Mouse (Mus musculus): Measurements from ENCODE around the gene Crebbp. TPM values are rescaled to one million over a fixed set of nuclear protein-coding genes. Genes with fewer than 3 reads are reported as not detected.
"Not testable (repeated sequence)": the region's sequence is repeated elsewhere in the genome, so short reads cannot be mapped to it uniquely, and the experiment has no call there.

Gene Crebbp
- total RNA-seq (2021), result 10 to 100 TPM; 39.3 to 47.6 TPM
- long read RNA-seq, experiment 1, partial matches to known transcripts, result 5 of 7 reads
- long read RNA-seq, experiment 1, other reads (novel, unspliced or antisense), result 2 of 7 reads
- long read RNA-seq, experiment 2, partial matches to known transcripts, result 4 of 6 reads
- long read RNA-seq, experiment 2, other reads (novel, unspliced or antisense), result 2 of 6 reads

DNA sequence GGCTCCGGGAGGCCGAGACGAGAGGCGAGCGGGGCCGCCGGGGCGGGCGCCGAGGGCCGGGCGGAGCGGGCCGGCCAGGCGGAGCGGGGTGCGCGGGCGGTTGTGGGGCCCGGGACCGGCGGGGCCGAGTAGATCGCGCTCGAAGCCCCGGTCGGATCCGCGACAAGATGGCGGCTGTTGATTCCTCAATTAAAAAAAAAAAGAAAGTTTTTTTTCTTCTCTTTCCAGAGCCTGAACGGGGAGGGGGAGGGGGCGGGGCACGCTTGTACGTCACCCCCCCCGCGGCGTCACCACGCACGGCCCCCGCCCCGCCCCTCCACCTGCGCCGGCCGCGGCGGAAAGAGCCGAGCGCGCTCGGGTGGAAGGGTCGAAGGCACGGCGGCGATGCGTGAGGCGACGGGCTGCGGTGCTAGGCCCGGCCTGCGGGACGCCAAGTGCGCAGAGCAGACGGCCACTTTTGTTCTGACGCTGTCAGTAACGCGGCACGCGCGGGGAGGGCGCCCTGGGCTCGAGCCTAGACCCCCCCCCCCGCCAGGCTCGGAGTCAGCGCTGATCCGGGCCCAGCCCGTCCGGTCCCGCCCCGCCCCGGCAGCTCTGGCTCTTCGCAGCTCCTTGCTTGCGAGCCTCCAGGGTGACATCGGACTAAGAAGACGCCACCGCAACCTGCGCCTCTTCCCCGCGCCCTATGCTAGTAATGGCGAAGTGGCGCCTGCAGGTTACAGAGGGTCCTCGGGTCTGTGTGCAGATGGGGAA is at the start of gene Crebbp:
Gene Crebbp (minus strand): TSS at position 199 of the 753 bp plus-strand sequence.
- DNase-seq, result peak; percentile 96

DNA sequence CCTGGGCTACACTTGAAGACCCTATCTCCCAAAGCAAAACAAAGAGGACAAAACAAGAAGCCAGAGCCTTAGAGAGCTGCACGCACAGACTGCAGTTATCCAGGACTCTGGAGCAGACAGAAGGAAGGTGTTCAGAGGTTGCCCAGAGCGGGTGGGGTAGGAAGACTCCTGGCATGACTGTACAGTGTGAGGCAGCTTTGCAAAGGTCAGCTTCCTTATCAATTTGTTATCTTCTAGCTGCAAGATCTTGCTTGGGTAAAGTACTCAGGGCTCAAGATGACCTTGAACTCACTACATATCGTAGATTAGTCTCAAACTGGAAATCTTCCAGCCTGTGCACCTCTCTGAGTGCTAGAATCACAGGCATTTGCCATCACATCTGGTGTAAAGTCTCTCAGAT is 49.7 kb upstream of the Crebbp start:
- DNase-seq, result no peak

DNA sequence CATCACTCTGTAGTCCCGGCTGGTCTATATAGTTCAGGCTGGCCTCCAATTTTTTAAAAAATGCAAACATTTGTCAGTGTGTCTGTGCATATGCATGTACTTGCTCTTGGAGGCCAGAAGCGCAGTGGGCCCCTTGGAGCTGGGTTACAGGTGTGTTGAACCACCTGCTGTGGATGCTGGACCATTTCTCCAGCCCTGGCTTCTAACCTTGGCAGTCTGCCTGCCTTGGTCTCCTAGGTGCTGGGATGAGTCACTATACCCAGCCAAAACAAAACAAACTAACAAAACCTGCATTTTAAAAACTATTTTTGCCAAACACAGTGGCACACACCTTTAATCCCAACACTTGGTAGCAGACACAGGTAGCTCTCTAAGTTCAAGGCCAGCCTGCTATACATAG is 43.7 kb upstream of the Crebbp start:
- no peak for DNase-seq

DNA sequence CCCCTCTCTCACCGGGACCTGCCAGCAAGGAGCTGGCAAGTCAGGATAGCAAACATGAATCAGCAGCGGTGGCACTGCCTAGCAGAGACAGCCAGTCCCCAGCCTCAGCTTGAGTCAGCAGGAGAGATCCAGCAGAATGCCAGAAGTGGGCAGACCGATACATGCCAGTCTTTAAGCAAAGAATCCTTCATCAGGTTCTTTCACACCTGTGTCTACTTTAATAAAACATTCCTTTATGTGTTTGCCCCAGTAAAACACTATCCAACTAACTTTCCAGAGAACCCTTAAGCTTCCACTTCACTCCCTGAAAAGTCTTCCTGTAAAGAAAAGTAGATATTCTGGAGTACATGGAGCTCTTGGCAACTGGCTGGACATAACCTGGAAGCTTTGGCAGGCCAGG is 35.0 kb upstream of the Crebbp start:
- no peak for DNase-seq

DNA sequence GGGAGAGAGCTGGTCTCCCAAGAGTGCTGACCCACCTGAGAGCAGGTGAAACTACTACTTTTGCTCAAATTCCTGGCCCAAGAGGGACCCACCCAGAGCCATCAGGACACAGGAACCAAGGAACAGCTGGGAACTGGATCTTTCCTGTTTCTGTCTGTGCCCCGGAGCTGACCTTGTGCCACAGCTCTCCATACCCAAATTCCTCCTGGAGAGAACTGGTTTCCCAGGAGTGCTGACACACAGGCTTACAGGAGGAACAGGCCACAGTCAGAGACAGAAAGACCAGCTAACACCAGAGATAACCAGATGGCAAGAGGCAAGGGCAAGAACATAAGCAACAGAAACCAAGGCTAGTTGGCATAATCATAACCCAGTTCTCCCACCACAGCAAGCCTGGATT is 31.4 kb upstream of the Crebbp start:
- DNase-seq, result not testable (repeated sequence)

DNA sequence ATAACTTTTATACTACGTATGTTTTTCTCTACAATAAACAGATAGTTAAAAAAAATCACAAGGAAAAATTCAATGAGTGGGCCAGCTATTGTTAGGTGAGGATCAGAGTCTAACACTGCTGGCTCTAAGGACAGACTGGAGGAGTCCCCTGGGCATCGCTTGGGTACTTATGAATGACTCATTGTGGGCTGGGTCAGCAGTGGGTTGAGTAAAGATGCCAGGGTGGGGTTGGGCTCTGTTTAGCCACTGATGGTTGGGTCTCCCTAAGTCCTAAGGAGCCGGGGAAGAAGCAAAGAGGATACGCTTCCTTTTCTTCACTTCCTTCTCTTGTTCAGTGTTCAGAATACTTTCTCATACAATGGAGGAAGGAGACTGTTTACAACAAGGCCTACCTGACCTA is 22.3 kb upstream of the Crebbp start:
- no peak for DNase-seq

DNA sequence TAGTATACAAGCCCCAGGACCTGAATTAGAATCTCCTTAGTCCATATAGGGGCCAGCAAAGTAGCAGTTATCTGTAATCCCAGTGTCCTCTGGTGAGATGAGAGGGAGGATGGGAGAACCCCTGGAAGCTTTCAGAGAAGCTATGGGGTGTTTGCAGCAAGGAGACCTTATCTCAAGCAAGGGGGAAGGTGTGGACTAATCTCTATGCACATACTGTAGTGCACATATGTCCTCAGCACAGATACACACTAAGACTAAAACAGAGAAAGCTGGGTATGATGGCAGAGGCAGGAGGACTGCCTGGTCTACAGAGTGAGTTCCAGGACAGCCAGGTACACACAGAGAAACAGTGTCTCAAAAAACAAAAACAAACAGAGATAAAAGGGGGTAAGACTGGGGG is 21.8 kb upstream of the Crebbp start:
- DNase-seq, result no peak

DNA sequence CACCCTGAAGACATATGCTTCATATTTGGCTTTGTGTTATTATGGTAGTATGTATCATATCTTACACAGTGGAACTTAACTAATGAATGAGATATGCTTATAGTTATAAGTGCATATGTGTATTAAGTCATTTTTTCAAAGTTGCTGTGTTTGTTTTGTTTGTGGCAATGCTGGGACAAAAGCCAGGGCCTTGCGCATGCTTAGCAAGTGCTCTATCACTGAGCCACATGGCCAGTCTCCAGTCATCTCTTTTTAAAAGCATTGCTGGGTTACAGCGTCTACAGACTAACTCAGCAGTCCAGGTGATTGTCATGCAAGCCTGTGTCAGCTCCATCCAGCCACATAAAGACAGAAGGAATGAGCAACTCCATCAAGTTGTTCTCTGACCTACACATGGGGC is 12.0 kb upstream of the Crebbp start:
- DNase-seq, result no peak

DNA sequence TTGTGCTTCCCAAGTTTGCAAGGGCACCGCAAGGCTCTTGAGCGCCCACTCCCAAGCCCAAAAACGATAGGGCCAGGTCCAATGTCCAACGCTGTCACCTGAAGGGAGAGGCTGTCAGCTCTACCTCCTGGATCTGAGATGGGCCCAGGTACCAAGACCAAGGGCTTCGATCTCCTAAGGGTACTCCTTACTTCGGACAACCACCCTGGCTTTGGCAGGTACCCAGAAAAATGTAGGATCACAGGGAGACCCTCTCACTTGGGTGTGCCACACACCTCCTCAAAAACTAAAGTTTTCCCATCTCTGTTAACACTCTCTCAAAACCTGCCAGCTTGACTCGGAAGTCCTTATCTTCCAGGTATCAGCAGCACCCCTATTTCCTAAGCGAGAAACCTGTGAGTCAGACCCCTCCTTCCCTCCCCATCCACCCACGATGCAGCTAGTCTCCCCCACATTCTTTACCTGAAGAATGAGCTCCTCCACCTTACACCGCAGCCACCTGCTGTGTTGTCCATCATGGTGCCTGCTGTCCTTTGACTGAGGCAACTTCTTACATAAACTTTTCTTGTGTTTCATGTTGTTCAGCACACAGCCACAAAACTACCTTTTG is 939 bp upstream of the Crebbp start:
- no peak for DNase-seq

DNA sequence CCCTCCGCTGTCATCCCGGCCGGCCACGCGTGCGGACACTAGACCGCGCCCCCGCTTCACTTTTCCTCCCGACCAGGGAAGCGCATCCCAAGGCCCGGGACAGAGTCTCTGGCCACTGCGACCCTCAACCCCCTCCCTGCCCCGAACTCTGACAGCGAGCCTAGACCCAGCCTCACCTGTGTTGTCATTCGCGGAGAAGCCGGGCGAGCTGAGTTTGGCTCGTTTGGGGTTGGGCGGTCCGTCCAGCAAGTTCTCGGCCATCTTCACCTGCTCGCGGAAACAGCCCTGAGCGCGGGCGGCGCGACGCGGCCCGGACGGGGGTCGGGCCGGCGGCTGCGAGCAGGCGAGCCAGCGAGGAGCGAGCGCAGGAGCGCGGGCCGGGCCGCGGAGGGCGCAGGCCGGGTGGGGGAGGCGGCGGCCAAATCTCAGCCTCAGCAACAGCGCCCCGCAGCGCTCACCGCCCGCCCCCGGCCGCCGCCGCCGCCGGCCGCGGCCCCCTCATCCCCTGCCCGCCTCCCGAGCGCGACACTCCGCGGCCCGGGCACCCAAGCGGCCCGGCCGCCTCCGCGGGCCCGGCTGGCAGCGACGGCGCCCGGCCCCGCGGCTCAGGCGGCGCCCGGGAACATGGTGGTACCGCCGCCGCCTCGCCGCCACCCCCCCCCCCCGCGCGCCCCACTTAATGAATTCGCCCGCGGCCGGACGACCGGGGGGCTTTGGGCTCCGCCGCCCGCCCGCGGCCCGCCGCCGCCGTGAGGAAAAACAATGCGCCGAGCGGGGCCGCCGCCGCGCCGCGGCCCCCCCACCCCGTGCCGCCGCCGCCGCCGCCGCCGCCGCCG is 616 bp downstream of the Crebbp start:
- peak; percentile 81 for DNase-seq

DNA sequence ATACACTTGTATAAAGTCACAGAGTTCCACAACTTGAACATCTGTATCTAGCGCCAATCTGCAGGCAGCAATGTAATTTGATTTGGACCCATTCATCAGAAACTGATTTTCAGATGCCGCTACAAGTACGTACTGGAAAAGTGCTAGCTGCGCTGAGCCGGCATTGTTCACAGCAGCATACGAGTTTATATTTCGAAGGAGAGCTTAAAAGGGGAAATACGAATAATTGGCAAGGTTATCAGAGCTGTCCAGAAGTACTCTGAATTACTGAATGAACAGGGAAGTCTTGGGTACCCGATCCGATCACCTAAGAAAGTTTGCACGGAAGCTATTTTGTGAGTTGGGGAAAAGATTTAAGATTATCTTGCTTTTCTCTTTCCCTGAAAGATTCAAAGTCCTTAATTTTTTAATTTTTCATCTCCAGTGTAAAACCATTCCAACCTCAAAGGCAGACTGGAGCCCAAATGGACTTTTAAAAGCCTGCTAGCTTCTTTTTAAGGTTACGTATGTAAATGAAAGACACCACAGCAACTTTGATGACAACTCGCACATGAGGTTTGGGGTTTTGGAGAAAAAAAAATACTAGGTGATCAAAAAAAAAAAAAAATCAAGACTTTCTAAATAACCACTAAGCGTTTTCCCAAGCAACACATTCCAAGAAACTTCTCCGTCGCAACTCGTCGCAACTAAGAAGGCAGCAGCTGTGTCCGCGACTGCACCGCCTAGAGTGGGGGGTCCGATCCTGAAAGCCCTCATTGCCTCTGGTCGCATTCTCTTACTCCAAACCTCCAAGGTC is 1.4 kb downstream of the Crebbp start:
- DNase-seq, result no peak

DNA sequence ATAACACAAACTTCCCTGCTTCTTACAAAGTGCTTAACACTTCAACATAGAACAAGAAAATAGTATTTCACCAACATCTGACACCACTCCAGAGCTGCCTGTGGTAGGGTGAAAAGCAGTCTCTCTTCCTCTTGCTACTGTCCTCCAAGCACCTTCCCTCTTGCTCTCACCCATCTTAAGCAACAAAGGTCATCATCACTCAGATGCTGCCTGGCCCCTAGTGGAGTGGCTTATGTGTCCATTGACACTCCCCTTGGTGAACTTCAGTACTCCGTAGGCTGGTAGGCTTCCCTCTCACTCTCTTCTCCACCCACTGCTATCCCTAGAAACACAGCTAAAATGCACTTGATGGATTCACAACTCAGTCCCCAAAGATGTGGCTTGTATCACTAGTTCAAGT is 3.5 kb downstream of the Crebbp start:
- no peak for DNase-seq

DNA sequence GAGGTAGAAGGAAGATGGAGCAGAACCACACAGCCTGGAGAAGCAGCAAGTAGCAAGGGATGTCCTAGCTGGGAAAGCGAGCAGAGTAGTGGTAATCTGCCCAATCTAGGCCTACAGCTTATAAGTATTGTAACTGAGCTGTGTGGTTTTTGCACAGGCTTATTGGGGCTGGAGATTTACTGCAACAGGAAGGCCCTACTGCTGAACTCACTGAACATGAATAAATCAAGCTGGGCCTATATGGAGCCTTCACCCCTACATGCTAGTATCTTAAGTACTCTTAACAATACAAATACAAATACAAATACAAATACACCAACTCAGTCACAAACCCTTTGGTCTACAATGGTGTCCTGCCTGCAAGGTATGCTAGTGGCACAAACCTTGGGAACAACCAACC is 10.2 kb downstream of the Crebbp start:
- DNase-seq, result no peak

DNA sequence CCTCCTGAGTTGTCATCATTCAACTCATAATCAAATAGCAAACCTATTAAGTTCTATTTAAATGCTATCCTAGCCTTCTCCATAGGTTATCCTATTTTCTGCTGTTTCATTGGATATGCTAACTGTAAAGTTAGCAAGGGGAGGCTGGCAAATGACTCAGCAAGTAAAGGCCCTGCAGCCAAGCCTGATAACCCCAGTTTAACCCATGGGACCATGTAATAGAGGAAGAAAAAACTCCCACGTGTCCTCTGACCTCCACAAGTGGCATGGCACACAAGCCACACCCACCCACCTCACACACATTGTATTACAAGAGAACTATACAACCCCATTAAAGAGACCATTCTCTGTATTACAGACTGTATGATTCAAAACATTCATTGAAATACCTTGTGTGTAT is 13.8 kb downstream of the Crebbp start:
- no peak for DNase-seq

DNA sequence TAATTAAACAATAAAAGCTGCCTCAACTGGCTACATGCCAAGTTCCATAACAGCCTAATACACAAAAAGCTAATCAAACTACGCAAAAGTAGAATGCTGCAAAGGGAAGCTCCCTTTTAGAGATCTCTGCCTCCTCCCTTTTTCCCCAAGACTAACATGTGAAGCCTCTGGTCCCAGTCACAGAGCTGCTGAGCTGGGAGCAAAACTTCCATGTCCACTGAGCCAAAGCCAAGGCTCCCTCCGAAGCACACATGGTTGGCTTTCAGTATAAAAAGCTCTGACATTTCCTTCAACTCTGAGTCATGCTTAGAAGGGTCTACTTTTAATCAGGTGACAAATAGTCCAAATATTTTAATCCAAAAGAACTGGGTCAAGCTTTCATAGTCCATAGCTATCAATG is 14.2 kb downstream of the Crebbp start:
- DNase-seq, result no peak

DNA sequence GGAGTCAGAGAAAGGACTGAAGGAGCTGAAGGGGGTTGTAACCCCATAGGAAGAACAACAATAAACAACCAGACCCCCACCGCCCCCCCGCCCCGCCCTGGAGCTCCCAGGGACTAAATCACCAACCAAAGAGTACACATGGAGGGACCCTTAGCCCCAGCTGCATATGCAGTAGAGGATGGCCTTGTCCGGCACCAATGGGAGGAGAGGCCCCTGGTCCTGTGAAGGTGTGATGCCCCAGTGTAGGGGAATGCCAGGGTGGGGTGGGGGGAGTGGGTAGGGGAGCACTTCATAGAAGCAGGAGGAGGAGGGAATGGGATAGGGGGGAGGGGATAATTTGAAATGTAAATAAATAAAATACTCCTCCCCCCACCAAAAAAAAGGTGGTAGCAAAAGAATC is 15.8 kb downstream of the Crebbp start:
- DNase-seq, result no peak

DNA sequence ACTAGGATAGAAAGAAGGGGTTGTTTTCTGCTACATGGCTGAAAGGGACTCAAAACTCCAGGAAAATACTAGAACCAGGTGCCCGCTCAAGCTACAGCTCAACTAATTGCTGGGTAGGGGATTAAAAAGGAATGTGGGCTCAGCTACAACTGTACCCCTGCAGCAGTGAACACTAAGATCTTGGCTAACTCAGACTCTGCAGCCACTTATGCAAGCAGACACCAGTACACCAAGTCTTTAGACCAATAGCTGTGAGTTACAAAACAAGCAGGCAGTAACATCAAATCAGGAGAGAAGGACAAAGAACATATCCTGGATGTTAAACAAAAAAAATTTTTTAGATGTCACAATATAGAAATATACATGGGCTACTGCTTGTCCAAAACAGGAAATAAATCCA is 23.6 kb downstream of the Crebbp start:
- DNase-seq, result no peak

DNA sequence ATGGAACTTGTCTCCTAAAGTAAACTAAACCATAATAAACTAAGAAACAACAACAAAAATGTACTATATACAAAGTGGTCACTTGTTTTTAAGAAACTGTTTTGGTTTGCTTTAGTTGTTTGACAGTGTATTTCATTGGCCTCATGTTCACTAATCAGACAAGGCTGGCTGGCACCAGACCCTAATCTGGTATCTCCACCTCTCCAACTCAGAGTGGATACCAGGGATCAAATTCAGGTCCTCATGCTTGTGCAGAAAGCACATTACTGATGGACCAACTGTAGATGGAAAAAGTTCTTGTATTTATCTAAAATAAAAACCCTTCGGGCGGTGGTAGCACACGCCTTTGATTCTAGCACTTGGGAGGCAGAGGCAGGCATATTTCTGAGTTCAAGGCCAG is 38.7 kb downstream of the Crebbp start:
- no peak for DNase-seq

DNA sequence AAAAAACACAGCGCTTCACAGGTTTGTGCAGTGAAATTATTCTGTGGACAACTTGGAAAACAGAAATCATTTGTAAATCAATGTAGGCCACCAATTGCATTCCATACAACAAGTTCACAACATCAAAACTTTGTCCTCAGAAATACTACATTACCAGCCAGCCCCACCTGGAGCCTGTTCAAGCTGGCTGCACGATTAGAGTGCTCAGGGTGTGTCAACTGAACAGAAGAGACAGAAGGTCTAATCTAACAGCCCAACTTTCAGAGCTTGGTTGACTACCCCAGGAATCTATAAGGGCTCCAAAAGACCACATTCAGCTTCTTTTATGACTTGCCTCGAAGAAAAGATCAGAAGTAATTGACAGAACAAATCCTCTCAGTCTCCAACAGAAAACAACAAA is 44.3 kb downstream of the Crebbp start:
- no peak for DNase-seq

DNA sequence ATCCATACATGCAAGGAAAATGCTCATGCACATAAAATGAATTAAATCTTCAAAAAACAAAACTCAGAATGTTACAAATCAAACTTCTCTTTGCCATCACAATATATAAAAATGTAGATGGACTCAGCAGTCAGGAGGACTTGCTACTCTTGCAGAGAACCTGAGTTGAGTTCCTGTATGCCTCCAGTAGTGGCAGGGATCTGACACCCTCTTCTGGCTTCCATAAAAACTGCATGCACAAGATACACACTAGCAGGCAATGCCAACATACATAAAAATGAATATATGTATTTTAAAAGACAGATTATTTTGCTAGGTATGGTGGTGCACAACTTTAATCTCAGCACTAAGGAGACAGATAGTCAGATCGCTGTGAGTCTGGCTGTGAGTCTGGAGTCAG is 45.3 kb downstream of the Crebbp start:
- no peak for DNase-seq

DNA sequence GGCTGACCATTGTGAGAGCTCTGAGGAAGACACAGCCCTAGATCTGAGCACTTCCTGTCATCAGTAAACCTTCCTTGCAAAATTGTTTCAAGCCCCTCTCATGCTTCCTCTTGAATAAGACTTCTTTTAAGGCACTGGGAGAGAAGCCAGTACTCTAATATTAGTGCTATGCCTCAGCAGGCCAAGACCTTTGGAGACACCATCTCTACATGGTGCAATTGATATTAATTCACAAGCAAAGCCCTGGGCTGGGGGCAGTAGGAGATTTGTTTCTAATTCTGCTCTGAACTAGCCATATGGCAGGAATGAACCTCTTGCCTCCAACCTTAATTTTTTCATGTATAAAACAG is 52.9 kb downstream of the Crebbp start:
- DNase-seq, result no peak

DNA sequence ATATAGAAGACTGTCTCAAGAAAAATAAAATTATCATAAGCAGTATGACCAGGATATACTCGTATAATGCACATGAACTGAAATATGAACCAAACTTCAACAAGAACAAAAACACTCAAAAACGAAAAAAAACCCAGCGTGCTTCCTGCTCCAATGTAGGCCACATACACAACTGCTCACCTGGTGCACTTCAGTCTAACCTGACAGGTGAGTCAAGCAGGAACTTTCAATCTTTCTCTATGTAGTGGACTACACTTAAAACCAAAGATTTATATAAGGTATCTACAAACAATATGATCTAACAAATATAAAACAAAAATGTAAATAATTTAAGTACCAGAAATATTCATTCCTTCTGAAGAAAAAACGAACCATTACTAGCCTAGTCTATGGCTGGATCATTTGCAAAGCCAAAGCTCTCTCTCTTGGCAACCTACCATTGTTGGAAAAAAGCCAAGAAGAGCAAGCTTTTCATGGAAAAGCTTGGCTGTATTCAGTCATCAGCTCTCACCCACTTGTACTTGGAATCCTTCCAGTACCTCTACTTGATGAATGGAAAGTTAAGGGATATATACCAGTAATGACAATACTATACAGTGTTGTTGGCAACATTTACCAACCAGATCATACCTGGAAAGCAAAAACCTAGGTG is 53.4 kb downstream of the Crebbp start:
- DNase-seq, result no peak
